Mouse (Mus musculus): ENCODE results near the gene Olfr1123. TPM values are rescaled to one million over a fixed set of nuclear protein-coding genes. Genes with fewer than 3 reads are reported as not detected.
"Not testable (repeated sequence)": the region's sequence is repeated elsewhere in the genome, so short reads cannot be mapped to it uniquely, and the experiment has no call there.

Gene Olfr1123
- polyA plus RNA-seq (2014; fragmentation: Nextera tagmentation; extraction: Ambion mirVana) = not detected in 2 replicates

DNA sequence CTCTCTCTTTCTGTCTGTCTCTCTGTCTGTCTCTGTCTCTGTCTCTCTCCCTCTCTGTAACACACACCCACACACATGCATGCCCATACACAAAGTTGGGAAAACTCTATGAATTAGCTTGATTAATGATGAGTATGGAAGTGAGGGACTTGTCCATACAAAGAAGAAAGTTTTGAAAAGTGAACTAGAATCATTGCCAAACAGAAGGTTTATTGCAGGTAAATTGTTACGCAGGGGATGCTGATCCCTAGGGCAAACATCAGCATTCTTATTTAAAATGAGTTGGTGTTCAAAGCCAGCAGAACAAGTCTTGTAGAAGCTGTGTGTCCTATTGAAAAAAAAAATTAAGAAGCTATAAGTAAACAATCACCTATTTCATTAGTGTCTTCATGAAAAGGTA lies at the start of gene Olfr1123:
Olfr1123 (plus strand) TSS at position 301 of the 400 bp plus-strand sequence.
- Histone ChIP-seq H3K27me3 (ENCODE audit: insufficient read depth, low read length) (no peaks in the 10 kb centered on the region), H3K4me3 (ENCODE audit: low read depth, low read length) (no peak within 1 kb of the TSS), H3K9ac (no peak within 1 kb of the TSS), H3K4me2 (no peak within 1 kb of the TSS), H3K27ac (ENCODE audit: low read depth) (no peak within 1 kb of the TSS), H3K9me3 (ENCODE audit: low read depth, low read length) (no peaks in the 10 kb centered on the region), H3K36me3 (ENCODE audit: insufficient read depth) (no peaks in the 10 kb centered on the region), H3K4me1 (ENCODE audit: insufficient read depth) (no peaks in the 10 kb centered on the region)
- DNase-seq = no peak
- WGBS = 91% methylated on average over 1 of the region's 1 CpGs
- TF ChIP-seq CTCF (IDR thresholded peaks at IDR 0.05; ENCODE audit: low read depth) = no peak
- no peak for ATAC-seq (ENCODE audit: insufficient read depth)

DNA sequence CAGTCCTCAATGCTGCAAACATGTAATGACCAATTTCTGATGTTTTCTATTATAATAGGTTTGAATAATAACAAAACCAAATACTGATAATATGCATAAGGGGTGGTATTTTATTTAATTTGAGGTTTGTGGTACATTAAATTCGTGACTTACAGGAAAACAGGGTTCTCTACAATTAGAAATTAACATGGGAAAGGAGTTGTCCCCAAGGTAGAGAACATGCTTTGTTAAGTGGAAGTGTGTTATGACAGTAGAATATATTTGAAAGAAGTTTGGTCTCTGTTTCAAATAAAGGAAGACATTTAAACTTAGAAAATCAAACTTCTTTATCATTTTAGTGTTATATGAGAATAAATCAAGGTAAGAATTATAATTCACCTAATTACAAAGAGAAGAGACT lies 46.8 kb upstream of the Olfr1123 start, which contains the start of gene Olfr1121:
Olfr1121 (plus strand) TSS at position 301 of the 400 bp plus-strand sequence.
- ATAC-seq (ENCODE audit: insufficient read depth) (no peak), DNase-seq (no peak)
- WGBS = 22% methylated on average over 1 of the region's 1 CpGs
- TF ChIP-seq CTCF (IDR thresholded peaks at IDR 0.05; ENCODE audit: low read depth) = no peak
- no peak within 1 kb of the TSS for H3K4me3 ChIP-seq (ENCODE audit: low read depth, low read length)
- H3K9ac ChIP-seq = no peak within 1 kb of the TSS
- H3K27me3 ChIP-seq (ENCODE audit: insufficient read depth, low read length) = no peaks in the 10 kb centered on the region
- no peak within 1 kb of the TSS for H3K27ac ChIP-seq (ENCODE audit: low read depth)
- H3K36me3 ChIP-seq (ENCODE audit: insufficient read depth) = no peaks in the 10 kb centered on the region
- no peaks in the 10 kb centered on the region for H3K4me1 ChIP-seq (ENCODE audit: insufficient read depth)
- no peaks in the 10 kb centered on the region for H3K9me3 ChIP-seq (ENCODE audit: low read depth, low read length)
- no peak within 1 kb of the TSS for H3K4me2 ChIP-seq

DNA sequence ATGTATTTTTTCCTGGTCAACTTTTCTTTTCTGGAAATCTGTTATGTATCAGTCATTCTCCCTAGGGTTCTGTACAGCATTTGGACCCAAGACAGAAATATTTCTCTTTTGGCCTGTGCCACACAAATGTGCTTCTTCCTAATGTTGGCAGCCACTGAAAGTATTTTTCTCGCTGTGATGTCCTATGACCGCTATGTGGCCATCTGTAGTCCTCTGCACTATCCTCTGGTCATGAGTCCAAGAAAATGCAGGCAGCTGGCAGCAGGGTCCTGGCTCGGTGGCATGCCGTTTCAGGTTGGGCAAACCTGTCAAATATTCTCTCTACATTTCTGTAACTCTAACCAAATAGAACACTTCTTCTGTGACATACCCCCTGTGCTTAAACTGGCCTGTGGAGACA lies 44.7 kb upstream of the Olfr1123 start:
- Histone ChIP-seq H3K36me3 (ENCODE audit: insufficient read depth) (no peaks in the 10 kb centered on the region), H3K4me3 (ENCODE audit: low read depth, low read length) (no peak overlapping the region), H3K27ac (ENCODE audit: low read depth) (no peak overlapping the region), H3K4me1 (ENCODE audit: insufficient read depth) (no peaks in the 10 kb centered on the region), H3K9me3 (ENCODE audit: low read depth, low read length) (no peaks in the 10 kb centered on the region), H3K9ac (no peak overlapping the region), H3K27me3 (ENCODE audit: insufficient read depth, low read length) (no peaks in the 10 kb centered on the region), H3K4me2 (no peak overlapping the region)
- ATAC-seq (ENCODE audit: insufficient read depth) (no peak), DNase-seq (no peak)
- 80% methylated on average over 4 of the region's 4 CpGs for WGBS
- TF ChIP-seq CTCF (IDR thresholded peaks at IDR 0.05; ENCODE audit: low read depth) = no peak

DNA sequence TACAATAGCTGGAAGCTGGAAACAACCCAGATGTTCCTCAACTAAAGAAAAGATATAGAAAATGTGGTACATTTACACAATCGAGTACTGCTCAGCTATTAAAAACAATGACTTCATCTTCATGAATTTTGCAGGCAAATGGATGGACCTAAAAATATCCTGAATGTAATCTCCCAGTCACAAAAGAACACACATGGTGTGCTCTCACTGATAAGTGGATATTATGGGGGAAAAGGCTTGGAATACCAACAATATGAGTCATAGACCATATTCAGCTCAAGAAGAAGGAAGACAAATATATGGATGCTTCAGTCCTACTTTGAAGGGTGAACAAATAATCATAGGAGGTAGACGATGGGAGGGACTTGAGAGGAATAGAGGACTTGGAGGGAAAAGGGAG lies 32.5 kb upstream of the Olfr1123 start:
- 65% methylated on average over 2 of the region's 2 CpGs for WGBS
- TF ChIP-seq CTCF (IDR thresholded peaks at IDR 0.05; ENCODE audit: low read depth) = no peak
- Histone ChIP-seq H3K27ac (ENCODE audit: low read depth) (no peak overlapping the region), H3K9ac (no peak overlapping the region), H3K4me1 (ENCODE audit: insufficient read depth) (no peaks in the 10 kb centered on the region), H3K27me3 (ENCODE audit: insufficient read depth, low read length) (no peaks in the 10 kb centered on the region), H3K4me2 (no peak overlapping the region), H3K36me3 (ENCODE audit: insufficient read depth) (no peaks in the 10 kb centered on the region), H3K9me3 (ENCODE audit: low read depth, low read length) (no peaks in the 10 kb centered on the region), H3K4me3 (ENCODE audit: low read depth, low read length) (no peak overlapping the region)
- no peak for ATAC-seq (ENCODE audit: insufficient read depth)
- DNase-seq = no peak

DNA sequence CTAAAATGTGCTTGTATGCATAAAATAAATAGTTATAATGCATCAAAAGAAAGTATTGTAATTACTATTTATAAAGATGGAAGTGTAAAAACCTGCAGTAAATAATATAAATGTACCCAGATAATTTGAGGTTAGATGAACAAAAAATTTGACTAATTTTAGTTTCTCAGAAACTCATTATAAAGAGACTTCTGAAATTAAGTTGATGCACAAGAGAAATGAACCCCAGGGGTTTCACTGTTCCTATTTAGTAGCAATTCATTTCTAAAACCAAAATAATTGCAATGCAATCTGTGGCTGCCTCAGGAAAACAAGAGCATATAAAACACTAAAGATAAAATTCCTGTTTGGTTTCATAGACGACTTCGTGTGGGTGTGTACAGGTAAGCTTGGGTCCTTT lies 30.9 kb upstream of the Olfr1123 start, which contains the start of gene Olfr1122:
Olfr1122 (plus strand) TSS at position 301 of the 400 bp plus-strand sequence.
- no peak for DNase-seq
- H3K4me1 ChIP-seq (ENCODE audit: insufficient read depth) = no peaks in the 10 kb centered on the region
- H3K4me2 ChIP-seq = no peak within 1 kb of the TSS
- no peaks in the 10 kb centered on the region for H3K27me3 ChIP-seq (ENCODE audit: insufficient read depth, low read length)
- no peak within 1 kb of the TSS for H3K27ac ChIP-seq (ENCODE audit: low read depth)
- WGBS = 75% methylated on average over 2 of the region's 2 CpGs
- H3K9me3 ChIP-seq (ENCODE audit: low read depth, low read length) = no peaks in the 10 kb centered on the region
- no peak for ATAC-seq (ENCODE audit: insufficient read depth)
- no peak within 1 kb of the TSS for H3K9ac ChIP-seq
- H3K36me3 ChIP-seq (ENCODE audit: insufficient read depth) = no peaks in the 10 kb centered on the region
- H3K4me3 ChIP-seq (ENCODE audit: low read depth, low read length) = no peak within 1 kb of the TSS
- no peak for TF ChIP-seq CTCF (IDR thresholded peaks at IDR 0.05; ENCODE audit: low read depth)

DNA sequence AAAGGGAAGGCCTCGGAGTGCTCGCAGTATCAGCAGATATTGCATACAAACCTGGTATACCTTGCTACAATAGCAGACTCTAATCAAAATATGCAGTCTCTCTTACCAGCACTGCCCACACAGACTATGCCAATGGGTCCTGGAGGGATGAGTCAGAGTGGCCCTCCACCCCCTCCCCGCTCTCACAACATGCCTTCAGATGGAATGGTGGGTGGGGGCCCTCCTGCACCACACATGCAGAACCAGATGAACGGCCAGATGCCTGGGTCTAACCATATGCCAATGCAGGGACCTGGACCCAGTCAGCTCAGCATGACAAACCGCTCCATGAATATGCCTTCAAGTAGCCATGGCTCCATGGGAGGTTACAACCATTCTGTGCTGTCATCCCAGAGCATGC lies 22.8 kb upstream of the Olfr1123 start:
- 91% methylated on average over 5 of the region's 5 CpGs for WGBS
- H3K36me3 ChIP-seq (ENCODE audit: insufficient read depth); H3K27ac ChIP-seq (ENCODE audit: low read depth); H3K4me2 ChIP-seq; H3K9ac ChIP-seq; ATAC-seq (ENCODE audit: insufficient read depth); H3K4me1 ChIP-seq (ENCODE audit: insufficient read depth); DNase-seq; H3K4me3 ChIP-seq (ENCODE audit: low read depth, low read length); H3K9me3 ChIP-seq (ENCODE audit: low read depth, low read length); H3K27me3 ChIP-seq (ENCODE audit: insufficient read depth, low read length): not testable (repeated sequence)

DNA sequence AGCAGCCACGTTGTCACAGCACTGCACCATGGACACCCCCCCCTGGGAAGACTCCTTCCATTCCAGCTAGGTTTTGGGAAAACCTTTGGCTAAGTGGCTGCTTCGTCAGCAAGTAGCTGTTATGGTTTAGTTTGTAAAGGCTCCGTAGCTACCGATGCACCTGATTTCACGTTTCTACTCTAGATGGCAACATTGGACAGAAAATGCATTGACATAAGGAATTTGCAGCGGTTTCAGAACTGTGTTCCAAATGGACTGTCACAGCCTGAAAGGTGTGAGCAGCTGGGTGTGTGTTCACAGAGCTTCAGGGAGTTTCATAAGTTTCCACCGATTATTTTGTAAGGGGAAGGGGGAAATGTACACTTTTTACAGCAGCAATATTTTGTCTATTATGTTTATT lies 21.7 kb upstream of the Olfr1123 start:
- peak; percentile 10 for DNase-seq
- not testable (repeated sequence) for ATAC-seq (ENCODE audit: insufficient read depth)

DNA sequence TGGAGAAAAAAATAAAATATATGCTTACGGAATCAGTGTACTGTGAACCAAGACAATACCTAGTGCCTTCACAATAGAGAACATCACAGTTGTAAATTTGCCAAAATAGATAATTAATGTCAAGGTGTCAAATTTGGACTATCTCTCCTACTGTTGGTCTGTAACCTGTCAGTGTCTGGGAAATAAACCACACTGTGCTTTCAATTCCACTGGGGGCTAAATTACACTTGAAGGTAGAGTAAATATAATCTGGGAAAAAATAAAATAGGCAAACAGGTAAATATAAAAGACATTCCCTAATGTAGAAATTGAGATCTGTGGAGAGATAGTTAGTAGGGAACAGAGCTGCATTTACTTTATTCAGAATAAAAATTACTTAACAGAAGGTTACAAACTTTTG lies 13.5 kb downstream of the Olfr1123 start, which contains the start of gene Olfr1124:
Olfr1124 (plus strand) TSS at position 301 of the 400 bp plus-strand sequence.
- Histone ChIP-seq H3K36me3 (ENCODE audit: insufficient read depth) (no peaks in the 10 kb centered on the region), H3K4me2 (no peak within 1 kb of the TSS), H3K27me3 (ENCODE audit: insufficient read depth, low read length) (no peaks in the 10 kb centered on the region), H3K4me1 (ENCODE audit: insufficient read depth) (no peaks in the 10 kb centered on the region), H3K9ac (no peak within 1 kb of the TSS), H3K9me3 (ENCODE audit: low read depth, low read length) (no peaks in the 10 kb centered on the region), H3K27ac (ENCODE audit: low read depth) (no peak within 1 kb of the TSS), H3K4me3 (ENCODE audit: low read depth, low read length) (no peak within 1 kb of the TSS)
- TF ChIP-seq CTCF (IDR thresholded peaks at IDR 0.05; ENCODE audit: low read depth) = no peak
- ATAC-seq (ENCODE audit: insufficient read depth) (no peak), DNase-seq (no peak)
- WGBS = 90% methylated on average over 1 of the region's 1 CpGs

More for the DNA sequence above, 21.7 kb upstream of the Olfr1123 start:
- not testable (repeated sequence) for H3K27ac ChIP-seq (ENCODE audit: low read depth); H3K9ac ChIP-seq; H3K27me3 ChIP-seq (ENCODE audit: insufficient read depth, low read length); H3K36me3 ChIP-seq (ENCODE audit: insufficient read depth); H3K4me2 ChIP-seq; H3K4me1 ChIP-seq (ENCODE audit: insufficient read depth); H3K4me3 ChIP-seq (ENCODE audit: low read depth, low read length); H3K9me3 ChIP-seq (ENCODE audit: low read depth, low read length)
- WGBS = 72% methylated on average over 7 of the region's 7 CpGs

All from lung, embryonic 14.5 days (tissue).